In the genomic region with DNA sequence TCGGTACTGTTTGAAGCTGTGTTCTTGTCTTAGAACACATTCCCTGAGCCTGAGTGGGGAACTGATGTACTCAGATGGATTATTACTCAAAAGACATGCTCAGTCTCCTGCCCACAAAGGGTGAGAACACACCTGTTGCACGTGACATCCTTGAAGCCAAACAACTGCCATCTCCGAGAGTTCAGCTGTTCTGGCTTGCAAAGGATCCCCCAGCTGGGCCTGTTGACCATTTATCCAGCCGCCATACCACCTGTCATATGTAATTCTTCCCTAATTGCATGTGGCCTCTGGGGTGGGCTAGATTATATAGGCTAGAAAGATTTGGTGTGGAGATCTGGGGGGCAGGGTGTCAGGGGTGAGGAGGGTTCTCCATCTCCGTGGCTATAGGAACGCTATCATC, we compare ENCODE assay signal across 22 mouse cellular contexts. TPM values are rescaled to one million over a fixed set of nuclear protein-coding genes. Genes with fewer than 3 reads are reported as not detected.
DNase-seq lines count a peak whose midpoint lies in the region; ATAC-seq and TF ChIP-seq lines count a peak whose summit lies in the region.
"Had no signal": no experiment of that assay in that cellular context is flagged by ENCODE, and none has a peak within 500 bp of the region (broad histone marks: within the 10 kb centered on the region; RNA-seq: fewer than 3 reads in every experiment).

No protein-coding gene starts in this region.

- no peak for TF ChIP-seq POLR2A in limb, embryonic 14.5 days (IDR thresholded peaks at IDR 0.05; ENCODE audit: borderline replicate concordance, extremely low read depth, insufficient read depth, insufficient read length)

- H3K27me3 ChIP-seq in limb, embryonic 14.5 days (ENCODE audit: control insufficient read depth, insufficient read depth, low read length): no peaks in the 10 kb centered on the region
- no peaks in the 10 kb centered on the region for H3K27me3 ChIP-seq in limb, embryonic 10.5 days (ENCODE audit: low read depth, poor library complexity, severe bottlenecking)
- no peaks in the 10 kb centered on the region for H3K27me3 ChIP-seq in embryonic facial prominence, embryonic 15.5 days
- H3K27me3 ChIP-seq: CH12.LX; embryonic facial prominence, embryonic 13.5 days; forebrain, embryonic 12.5 days had no signal

- H3K9me3 ChIP-seq in limb, embryonic 14.5 days (ENCODE audit: control insufficient read depth, low read length): no peaks in the 10 kb centered on the region
- H3K9me3 ChIP-seq in limb, embryonic 10.5 days (replicated peaks): no peaks in the 10 kb centered on the region
- no peaks in the 10 kb centered on the region for H3K9me3 ChIP-seq in embryonic facial prominence, embryonic 15.5 days (replicated peaks)
- H3K9me3 ChIP-seq: embryonic facial prominence, embryonic 13.5 days; forebrain, embryonic 10.5 days; forebrain, embryonic 12.5 days; G1E had no signal

- H3K9ac ChIP-seq in limb, embryonic 14.5 days (ENCODE audit: low read depth, low read length, severe bottlenecking): no peak overlapping the region
- H3K9ac ChIP-seq in embryonic facial prominence, embryonic 15.5 days: no peak overlapping the region
- H3K9ac ChIP-seq: embryonic facial prominence, embryonic 13.5 days; forebrain, embryonic 12.5 days had no signal

- no peak overlapping the region for H3K4me3 ChIP-seq in limb, embryonic 14.5 days (replicated peaks; ENCODE audit: low read length)
- no peak overlapping the region for H3K4me3 ChIP-seq in limb, embryonic 10.5 days
- H3K4me3 ChIP-seq in embryonic facial prominence, embryonic 15.5 days (replicated peaks): no peak overlapping the region
- H3K4me3 ChIP-seq: embryonic facial prominence, embryonic 13.5 days; erythroblast, embryonic 14.5 days; forebrain, embryonic 10.5 days; forebrain, embryonic 12.5 days had no signal

- no peak overlapping the region for H3K4me2 ChIP-seq in limb, embryonic 14.5 days (replicated peaks; ENCODE audit: low read depth, low read length, severe bottlenecking)
- H3K4me2 ChIP-seq in embryonic facial prominence, embryonic 15.5 days (replicated peaks): no peak overlapping the region
- H3K4me2 ChIP-seq: embryonic facial prominence, embryonic 13.5 days; forebrain, embryonic 12.5 days had no signal

- 78% methylated on average over 6 of the region's 6 CpGs for WGBS in limb, embryonic 14.5 days
- 87% methylated on average over 6 of the region's 6 CpGs for WGBS in limb, embryonic 10.5 days
- WGBS in embryonic facial prominence, embryonic 15.5 days: 65% methylated on average over 6 of the region's 6 CpGs

- no peak overlapping the region for H3K27ac ChIP-seq in limb, embryonic 14.5 days (replicated peaks; ENCODE audit: low read depth, low read length)
- no peak overlapping the region for H3K27ac ChIP-seq in limb, embryonic 10.5 days
- 0 out of 2 replicates have a peak overlapping the region, but pooled peaks have one; percentile 11 for H3K27ac ChIP-seq in embryonic facial prominence, embryonic 15.5 days (replicated peaks)
- H3K27ac ChIP-seq: embryonic facial prominence, embryonic 13.5 days; forebrain, embryonic 10.5 days; forebrain, embryonic 12.5 days had no signal

- H3K4me1 ChIP-seq in limb, embryonic 14.5 days (ENCODE audit: control insufficient read depth, insufficient read depth, low read length): peaks cover 3% of the 10 kb centered on the region; the same call in 1 of the 2 replicates
- H3K4me1 ChIP-seq in limb, embryonic 10.5 days: peaks cover 10% of the 10 kb centered on the region
- peaks cover 17% of the 10 kb centered on the region for H3K4me1 ChIP-seq in embryonic facial prominence, embryonic 15.5 days

- peak; percentile 44 for DNase-seq in limb, embryonic 14.5 days (ENCODE audit: low spot score)
- DNase-seq in limb, embryonic 10.5 days (ENCODE audit: low spot score): no peak
- no peak for DNase-seq in Muller cell, postnatal 12 days (ENCODE audit: inconsistent ontology term)
- DNase-seq in cerebellum, postnatal 10 days: no peak
- DNase-seq: adrenal gland, adult 2 months; adrenal gland, postnatal 10 days; adrenal gland, postnatal 25 days; cerebellum, adult 11 months; cerebellum, adult 18-20 months; cerebellum, adult 8-10 months; cerebellum, adult 9-11 months; cerebellum, postnatal 25 days had no signal

- peak; percentile 67; the same call in 1 of the 2 replicates for ATAC-seq in limb, embryonic 14.5 days (ENCODE audit: low FRiP score, low read depth)
- no peak for ATAC-seq in embryonic facial prominence, embryonic 15.5 days (ENCODE audit: insufficient number of reproducible peaks, low FRiP score, low TSS enrichment, low read depth)
- ATAC-seq: CD4-positive, CD25-positive, alpha-beta regulatory T cell, adult 4 months; forebrain, embryonic 14.5 days; forebrain, embryonic 16.5 days had no signal

- H3K36me3 ChIP-seq in limb, embryonic 14.5 days (ENCODE audit: control insufficient read depth, insufficient read depth, low read length): no peaks in the 10 kb centered on the region
- no peaks in the 10 kb centered on the region for H3K36me3 ChIP-seq in limb, embryonic 10.5 days
- no peaks in the 10 kb centered on the region for H3K36me3 ChIP-seq in embryonic facial prominence, embryonic 15.5 days
- H3K36me3 ChIP-seq: embryonic facial prominence, embryonic 13.5 days; forebrain, embryonic 10.5 days; forebrain, embryonic 12.5 days; G1E had no signal

RNA-seq across cellular contexts. Expression of gene Fem1b, which starts 9.1 kb away (rescaled TPM):
- polyA plus RNA-seq in limb, embryonic 14.5 days (2012; rRNA removed): 20.7 and 21.2 TPM in 2 replicates
- 31.4 and 31.6 TPM in 2 replicates for polyA plus RNA-seq in limb, embryonic 14.5 days (2014; fragmentation: Nextera tagmentation; extraction: Ambion mirVana)
- polyA plus RNA-seq in limb, embryonic 10.5 days (2016; fragmentation: Nextera tagmentation; extraction: Ambion mirVana): 27.3 and 30.3 TPM in 2 replicates
- 17.7 and 18.1 TPM in 2 replicates for polyA plus RNA-seq in embryonic facial prominence, embryonic 15.5 days (2015; fragmentation: Nextera tagmentation; extraction: Ambion mirVana)

RNA-seq across cellular contexts. Expression of gene Cln6, which starts 17.8 kb away (rescaled TPM):
- polyA plus RNA-seq in limb, embryonic 14.5 days (2012; rRNA removed): 57.5 and 74.5 TPM in 2 replicates
- 24.4 and 25.6 TPM in 2 replicates for polyA plus RNA-seq in limb, embryonic 14.5 days (2014; fragmentation: Nextera tagmentation; extraction: Ambion mirVana)
- 16.4 and 18.5 TPM in 2 replicates for polyA plus RNA-seq in limb, embryonic 10.5 days (2016; fragmentation: Nextera tagmentation; extraction: Ambion mirVana)
- polyA plus RNA-seq in embryonic facial prominence, embryonic 15.5 days (2015; fragmentation: Nextera tagmentation; extraction: Ambion mirVana): 25.1 and 27.1 TPM in 2 replicates

RNA-seq across cellular contexts. Expression of gene Calml4, which starts 37.1 kb away (rescaled TPM):
- polyA plus RNA-seq in limb, embryonic 14.5 days (2012; rRNA removed): 10.2 and 14.3 TPM in 2 replicates
- polyA plus RNA-seq in limb, embryonic 14.5 days (2014; fragmentation: Nextera tagmentation; extraction: Ambion mirVana): 15.3 and 18.7 TPM in 2 replicates
- 3.8 and 4.4 TPM in 2 replicates for polyA plus RNA-seq in limb, embryonic 10.5 days (2016; fragmentation: Nextera tagmentation; extraction: Ambion mirVana)
- 13.3 and 16.6 TPM in 2 replicates for polyA plus RNA-seq in embryonic facial prominence, embryonic 15.5 days (2015; fragmentation: Nextera tagmentation; extraction: Ambion mirVana)
- polyA plus RNA-seq: erythroblast, embryonic 14.5 days had no signal
